Mouse (Mus musculus) testis, adult 2 months (tissue): ENCODE measurements around the gene Hsd17b2.

Experiments
- CTCF ChIP-seq: fragments of 200-500 bp; IDR thresholded peaks from 2 replicates; pipeline ENCODE4 v1.5.1; 2012; ENCODE audit warnings: low read depth, mild to moderate bottlenecking, inconsistent platforms, low read length, moderate library complexity; ENCODE audit not compliant: control insufficient read depth, insufficient read depth, insufficient replicate concordance
- POLR2A ChIP-seq: fragments of 200-500 bp; IDR thresholded peaks from 2 replicates; pipeline ENCODE4 v1.6.1; 2012; ENCODE audit warnings: low read depth, mild to moderate bottlenecking, inconsistent platforms, low read length, moderate library complexity; ENCODE audit not compliant: control insufficient read depth

DNA sequence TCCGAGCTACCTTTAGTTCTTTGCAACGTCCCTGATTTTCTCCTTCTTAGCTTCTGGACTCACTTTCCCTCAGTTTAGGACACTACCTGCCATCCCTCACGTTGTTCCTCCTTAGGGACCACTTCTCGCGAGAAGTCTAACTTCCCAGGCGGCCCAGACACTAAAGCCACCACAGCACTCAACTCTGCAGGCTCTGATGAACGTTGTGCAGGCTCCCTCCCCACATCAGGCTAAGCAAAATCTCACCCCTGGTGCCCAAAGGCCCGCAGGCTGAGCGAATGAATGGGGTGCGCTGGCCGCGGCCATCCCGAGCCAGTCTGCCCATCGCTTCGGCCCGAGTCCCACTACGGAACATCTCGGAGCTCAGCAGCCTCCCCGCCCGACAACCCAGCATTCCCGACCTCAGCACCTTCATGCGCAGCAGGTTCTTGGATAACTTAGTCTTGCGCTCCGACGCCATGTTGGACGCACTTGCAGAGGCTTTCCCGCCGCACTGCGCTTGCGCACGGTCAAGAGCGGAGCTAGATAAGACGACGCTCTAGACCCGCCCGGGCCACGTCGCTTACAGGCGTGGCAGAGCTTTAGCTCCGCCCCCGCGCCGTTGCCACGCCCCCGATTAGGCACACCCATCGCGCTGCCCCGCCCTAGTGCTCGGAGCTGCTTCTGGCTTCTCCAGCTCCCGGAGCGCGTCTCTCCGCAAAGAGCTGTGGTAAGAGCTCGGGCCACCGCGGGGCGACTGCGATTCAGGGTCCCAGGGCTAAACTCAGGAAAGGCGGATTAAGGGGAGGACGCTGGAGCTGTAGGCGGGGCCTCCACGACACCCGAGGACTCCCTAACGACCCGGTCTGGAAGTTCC lies 100.0 kb downstream of the Hsd17b2 start, which contains the start of gene Mphosph6:
- TF ChIP-seq CTCF (no peak), POLR2A (peak; percentile 89)
